Mouse (Mus musculus): ENCODE results near the gene Aunip.

The Aunip gene

DNA sequence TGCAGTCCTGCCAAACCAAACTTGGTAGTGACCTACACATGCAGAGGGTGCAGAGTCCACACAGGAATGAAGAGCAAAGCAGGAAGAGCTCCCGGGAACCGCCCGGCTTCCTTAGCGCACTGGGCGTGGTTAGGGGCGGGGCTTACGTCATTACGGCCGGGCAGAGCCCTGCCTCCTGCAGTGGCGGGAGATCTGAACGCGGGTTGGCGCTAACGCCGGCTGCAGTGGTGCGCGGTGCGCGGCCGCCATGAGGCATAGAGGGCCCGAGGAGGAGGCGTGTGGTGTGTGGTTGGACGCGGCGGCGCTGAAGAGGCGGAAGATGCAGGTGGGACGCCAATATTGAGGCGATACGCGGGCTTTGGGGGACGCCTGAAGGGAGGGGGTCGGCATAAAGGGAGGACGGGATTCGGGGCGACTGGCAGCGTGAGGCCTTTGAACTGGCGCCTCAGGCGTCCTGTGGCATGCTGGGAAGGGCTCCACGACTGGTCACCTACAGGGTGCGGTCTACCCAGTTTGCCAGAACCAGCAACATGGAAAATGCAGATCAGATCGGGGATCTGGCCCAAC, at the start of gene Aunip:
Aunip (plus strand) TSS at position 155 of the 567 bp plus-strand sequence.
- peak; percentile 79 for DNase-seq (ENCODE audit: low spot score)

DNA sequence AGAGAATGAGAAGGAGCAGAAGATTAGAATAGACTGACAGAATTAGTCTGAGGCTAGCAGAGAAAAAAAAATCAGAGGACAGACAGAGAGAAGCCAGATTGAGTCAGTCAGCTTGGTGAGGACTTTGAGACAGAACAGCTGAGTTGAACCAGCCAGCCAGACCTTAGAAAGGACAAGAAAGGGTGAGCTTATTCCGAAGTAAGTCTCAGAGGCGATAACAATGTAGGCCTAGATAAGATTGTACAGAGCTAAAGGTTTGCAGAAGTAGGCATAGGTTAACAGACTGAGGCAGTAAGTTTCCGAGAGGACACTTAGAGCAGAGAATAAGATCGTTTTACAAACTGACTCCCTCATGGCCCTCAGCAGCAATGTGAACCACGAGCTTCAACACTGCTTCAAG, 49.5 kb upstream of the Aunip start:
- DNase-seq (ENCODE audit: low spot score) = no peak

DNA sequence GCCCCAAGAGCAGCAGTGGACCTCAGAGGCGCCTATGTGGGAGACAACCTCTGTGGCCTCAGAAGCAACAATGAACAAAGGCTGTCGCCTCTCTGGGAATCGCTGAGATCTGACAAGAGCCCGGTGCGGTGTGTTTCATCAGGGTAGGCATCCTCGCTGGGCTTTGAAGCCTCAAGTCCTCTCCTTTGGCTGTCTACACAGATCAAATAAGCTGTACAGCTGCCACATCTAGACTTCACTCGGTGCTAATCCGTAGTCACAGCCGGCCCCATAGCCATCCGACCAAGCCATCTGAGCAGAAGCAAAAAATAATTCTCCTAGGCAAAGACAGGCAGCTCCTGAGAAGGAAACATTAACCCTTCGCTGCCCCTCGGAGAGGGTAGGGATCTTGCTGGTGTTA, 45.0 kb upstream of the Aunip start:
- no peak for DNase-seq (ENCODE audit: low spot score)

DNA sequence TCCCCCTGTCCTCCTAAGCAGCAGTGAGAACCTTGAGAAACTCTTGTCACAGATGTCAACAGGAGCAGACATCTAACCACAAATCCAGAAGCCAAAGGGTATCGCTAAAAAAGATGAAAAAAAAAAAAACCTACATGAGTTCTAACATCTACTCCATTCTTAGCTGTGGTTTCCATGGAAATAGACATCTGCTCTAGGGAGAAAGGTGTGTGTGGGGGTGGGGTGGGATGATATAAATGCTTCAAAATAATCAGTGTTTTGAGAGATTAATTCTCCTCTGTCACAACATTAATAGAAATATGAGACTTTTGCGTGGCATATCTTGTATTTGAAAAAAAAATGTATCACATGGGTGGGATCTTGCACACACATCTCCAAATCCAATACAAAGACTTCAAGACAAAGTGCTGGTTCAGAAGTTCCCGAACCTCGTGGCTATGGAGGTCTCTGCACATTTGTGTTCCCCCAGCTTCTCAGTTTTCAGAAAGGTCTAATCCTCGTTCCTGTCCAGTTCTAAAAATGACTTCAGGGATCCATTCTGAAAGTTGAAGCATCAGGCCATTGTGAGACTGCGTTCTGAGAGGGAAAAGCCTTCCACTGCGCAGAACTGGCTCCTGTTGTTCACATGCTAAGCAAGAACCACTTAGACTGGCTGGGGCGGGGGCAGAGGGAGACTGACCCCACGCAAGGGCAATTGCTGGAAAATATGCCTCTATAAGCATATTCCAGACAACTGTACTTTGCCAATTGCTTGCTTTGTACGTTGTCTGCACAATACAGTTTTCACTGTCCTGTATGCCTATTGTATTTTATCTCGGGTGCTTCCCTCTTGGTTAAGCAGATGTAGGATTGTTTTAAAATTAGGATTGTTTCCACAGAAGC, 44.2 kb upstream of the Aunip start:
- DNase-seq (ENCODE audit: low spot score) = no peak

DNA sequence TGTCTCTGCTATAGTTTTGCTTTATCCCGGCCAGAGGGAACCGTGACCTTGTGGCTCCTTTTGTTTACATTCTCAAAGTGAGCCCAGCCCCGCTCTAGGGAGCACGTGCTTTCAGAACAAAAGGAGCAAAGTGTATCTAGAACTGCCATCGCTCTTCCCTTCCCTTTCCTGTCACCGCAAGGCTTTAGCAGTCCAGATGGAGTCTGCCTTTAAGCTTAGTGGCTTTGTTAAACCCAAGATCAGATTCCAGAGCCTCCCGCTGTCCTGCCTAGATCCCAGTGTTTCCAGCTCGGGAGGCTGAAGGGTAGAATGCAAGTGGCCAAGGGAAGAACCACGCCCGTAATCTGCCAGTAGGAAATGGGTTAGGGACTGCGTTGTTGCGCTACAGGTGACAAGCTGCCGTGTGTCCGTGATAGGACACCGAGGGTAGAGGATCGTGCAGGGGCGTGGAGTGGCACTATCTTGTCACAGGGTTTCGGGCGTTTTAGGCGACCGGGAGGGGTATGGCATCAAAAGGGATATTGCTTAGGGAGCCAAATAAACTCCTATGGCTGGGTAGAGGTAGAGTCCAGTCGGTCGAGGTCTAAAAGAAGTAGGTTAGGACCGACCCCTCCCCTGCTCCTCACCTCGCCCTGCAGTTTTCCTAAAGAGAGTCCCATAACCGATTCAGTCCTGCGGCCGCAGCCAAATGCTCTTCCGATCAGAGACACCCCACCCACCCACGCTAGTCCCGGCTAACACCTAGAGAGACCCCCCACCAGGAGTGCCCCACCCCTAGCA, 43.2 kb upstream of the Aunip start:
- DNase-seq (ENCODE audit: low spot score) = peak; percentile 48

DNA sequence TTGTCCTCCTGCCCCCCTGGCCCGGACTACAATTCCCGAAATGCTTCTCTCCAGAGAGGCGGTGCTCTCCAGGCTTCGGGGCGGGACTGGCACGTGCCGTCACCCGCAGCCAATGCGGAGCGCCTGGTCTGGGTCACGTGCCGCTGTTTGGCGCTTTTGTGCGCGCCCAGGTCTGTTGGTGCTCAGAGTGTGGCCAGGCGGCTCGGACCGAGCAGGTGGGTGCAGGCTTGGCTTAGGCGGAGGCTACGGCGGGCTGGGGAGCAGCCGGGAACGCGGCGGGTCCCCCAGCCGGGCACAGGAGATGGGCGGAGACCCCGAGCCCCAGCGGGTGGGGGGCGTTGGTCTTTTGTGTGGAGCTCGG, 42.6 kb upstream of the Aunip start, which contains the start of gene Stmn1:
Stmn1 (plus strand) TSS at position 106 of the 361 bp plus-strand sequence.
- peak; percentile 94 for DNase-seq (ENCODE audit: low spot score)

DNA sequence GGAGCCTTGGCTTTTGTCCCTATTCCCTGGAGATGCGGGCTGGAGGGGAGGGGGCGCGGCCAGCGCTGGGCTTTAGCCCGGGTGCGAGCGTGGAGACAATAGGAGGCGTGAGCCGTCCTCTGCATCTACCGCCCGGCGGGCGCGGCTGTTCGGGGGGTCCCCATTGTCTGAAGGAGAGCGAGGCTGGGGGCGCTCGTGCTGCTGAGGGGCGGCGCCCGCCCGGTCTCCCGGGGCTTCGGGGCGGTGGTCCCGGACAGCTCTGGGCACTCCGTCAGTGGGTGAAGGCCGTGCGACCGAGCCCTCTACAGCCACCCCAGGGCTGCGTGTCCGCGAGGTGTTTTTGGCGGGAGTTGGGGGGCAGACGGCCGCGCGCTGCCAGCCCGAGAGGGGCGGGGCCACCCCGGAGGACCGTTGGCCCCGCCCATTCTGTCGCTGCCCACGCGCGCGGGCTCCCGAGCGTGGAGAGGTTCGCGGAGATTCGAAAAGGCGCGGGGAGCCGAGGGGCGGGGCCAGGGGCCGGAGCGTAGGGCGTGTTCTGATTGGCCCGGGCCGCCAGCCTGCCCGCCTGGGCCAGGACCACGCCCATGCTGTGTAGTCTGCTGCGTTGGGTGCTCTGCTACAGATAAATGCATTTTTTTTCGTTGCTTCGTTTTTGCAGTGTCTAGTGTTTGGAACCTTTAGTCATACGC, 42.1 kb upstream of the Aunip start:
- peak; percentile 89 for DNase-seq (ENCODE audit: low spot score)

DNA sequence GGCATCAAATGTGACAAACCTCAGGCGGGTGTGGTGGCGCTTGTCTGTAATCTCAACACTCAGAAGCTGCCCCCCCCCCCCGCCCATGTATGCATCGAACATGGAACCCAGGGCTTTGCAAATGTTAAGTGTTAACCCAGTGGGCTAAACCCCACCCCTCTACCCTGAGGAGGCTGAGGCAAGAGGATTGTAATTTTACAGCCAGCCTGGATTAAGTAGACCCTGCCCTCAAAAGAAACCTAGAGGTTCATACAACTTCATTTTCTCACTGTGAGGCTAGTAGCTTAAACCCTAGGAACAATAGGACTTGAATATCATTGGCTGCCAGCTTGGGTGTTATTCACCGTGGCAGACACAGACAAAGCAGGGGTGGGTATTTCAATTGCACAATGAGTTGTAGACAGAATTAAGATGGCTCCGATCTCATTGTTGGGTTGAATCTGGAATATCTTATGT, 41.4 kb upstream of the Aunip start:
- no peak for DNase-seq (ENCODE audit: low spot score)

DNA sequence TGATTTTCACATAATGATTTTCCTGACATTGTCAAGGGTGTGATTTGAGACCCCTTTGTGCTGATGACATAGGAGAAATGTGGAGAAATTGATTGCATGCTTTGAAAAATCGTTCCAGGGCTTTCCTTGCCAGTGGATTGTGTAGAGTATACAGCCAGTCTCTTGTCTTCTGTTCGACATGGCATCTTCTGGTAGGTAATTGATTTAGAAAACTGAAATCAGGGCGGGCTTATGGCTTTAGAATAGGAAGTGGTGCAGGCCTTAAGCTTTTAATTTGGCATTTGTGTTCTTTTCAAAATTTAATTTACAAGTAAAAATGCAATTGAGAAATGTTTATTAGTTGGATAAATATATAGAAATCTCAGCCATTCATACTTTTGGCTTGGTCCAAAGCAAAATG, 40.8 kb upstream of the Aunip start:
- DNase-seq (ENCODE audit: low spot score) = no peak

DNA sequence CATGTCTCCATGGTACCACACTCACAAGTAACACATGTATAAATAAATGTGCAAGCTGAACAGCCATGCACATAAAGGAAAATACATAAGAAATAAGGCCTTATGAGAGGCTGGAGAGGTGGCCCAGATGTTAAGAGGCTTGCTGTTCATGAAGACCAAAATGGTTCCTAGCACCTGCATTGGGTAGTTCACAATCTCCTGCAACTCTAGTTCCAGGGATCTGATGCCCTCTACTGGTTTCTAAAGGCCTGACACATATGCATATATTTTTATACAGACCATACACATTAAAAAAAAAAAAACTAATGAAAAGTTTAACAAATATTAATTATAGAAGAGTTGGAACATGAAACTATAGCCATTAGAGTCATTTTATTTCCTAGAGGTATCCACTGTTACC, 39.3 kb upstream of the Aunip start:
- no peak for DNase-seq (ENCODE audit: low spot score)

DNA sequence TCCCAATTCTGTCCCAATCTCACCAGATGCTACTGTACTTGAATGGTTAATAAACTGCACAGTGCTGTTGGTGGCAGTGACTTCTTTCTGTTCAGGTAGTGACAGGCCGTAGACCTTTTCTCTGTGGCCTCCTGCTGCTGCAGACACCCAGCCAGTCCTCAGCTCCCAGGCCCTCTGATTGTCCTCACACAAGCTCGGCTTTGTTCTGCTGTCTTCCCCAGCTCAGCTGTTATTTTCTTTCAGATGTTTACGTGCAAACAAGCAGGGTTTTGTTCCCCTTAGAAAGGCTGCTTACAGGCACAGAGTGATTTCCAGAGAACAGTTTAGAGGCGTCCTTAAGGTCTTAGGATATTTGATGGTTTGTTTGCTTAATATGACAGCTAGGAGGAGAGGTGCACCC, 37.0 kb upstream of the Aunip start:
- DNase-seq (ENCODE audit: low spot score) = no peak

DNA sequence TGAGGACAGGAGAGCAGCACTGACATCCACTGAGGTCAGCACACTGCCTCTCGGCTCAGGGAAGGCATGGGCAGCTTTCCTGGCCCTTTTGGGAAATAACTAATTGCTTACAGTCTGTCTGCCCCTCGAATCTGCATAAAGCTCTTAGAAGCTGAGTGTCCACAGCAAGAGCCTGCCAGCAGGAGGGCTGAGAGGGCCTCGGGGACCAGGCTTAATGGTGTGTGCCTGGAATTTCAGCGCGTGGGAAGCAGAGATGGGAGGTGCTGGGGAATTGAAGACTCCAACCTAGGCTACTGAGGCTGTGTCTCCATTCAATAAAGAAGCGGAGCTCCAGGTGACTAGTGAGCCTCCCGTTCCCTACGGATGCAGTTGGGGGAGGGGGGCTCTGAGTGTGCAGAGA, 36.6 kb upstream of the Aunip start:
- no peak for DNase-seq (ENCODE audit: low spot score)

DNA sequence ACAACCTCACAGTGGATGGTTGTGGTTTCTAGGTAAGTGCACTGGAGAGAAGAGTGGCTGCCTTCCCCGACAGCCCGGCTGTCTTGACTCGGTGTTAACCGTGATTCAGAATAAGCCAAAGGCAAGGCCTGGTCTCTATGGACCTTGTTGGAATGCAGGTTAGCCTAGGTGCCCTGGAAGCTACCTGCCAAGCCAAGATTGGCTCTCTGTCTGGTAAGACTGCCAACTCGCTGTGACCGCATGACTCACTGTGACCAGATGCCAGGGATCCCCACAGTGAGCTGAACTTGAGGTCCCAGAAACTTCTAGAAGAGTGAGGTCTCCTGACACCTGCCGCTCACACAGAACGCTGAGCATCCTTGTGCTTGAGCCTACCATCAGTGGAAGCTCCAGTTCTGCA, 33.9 kb upstream of the Aunip start:
- no peak for DNase-seq (ENCODE audit: low spot score)

DNA sequence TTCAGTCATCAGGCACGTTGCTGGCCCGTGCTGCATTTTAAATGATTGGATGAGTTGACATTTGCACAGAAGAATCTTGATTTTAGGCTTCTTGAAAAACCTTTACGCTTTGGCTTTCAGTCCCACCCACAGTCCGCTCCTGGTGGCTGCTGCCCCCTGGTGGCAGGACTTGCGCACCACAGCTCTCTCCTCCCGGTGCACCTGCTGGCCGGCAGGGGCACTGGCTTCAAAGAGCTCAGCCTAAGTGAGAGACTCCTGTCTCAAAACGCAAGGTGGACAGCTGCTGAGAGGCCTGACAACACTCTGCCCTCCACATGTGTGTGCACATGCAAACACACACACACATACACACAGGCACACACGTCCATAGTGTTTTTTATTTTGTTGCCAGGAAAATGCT, 32.8 kb upstream of the Aunip start:
- DNase-seq (ENCODE audit: low spot score) = peak; percentile 68

DNA sequence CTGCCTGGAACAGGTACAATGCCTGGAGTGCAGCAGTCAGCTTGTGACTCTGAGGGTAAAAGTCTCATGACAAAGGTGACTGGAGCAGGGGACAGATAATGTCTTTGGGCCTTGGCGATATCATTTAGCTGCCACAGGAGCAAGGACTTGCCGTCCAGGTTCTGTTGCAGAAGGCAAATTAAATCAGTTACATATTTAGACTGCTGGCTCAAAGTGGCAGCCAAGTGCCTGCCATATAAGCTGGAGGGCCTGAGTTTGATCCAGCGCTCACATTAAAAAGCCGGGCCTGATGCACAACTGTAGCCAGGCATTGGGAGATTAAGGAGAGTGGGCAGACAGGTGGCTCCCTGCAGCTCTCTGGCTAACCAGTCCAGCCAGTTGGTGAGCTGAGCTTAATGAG, 31.0 kb upstream of the Aunip start:
- no peak for DNase-seq (ENCODE audit: low spot score)

DNA sequence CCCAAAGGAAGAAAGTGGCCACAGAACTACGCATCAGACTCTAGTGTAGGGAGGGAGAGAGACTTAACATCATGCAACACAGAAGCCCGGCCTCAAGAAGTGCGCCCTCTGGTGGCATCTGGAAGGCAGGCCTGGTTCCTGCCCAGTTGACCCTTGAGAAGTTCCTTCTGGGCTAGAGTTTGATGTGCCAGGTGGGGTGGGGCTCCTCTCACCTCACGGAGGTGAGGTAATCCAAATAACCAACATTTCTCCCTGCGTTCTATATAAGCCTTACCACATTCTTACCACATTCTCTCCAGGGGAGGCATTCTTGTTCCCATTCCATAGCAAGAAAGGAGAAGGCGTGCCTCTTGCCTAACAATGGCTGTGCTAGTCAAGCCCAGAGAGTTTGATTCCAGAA, 29.9 kb upstream of the Aunip start:
- DNase-seq (ENCODE audit: low spot score) = no peak

DNA sequence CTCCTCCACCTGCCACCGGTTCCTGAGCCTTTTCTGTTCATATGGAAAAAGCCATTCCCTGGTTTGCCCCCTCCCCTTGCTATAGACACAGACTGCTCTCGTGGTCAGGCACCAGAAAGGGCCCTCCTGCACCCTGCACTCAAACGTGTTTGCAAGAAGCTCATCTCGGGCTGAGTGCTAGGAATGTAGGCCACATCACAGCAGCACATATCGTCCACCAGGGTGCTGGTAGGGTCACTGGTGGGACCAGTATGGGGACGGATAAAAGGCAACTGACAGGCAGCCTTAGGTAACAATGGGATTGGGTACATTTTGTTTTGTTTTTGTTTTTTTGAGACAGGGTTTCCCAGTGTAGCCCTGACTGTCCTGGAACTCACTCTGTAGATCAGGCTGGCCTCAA, 29.5 kb upstream of the Aunip start:
- no peak for DNase-seq (ENCODE audit: low spot score)

DNA sequence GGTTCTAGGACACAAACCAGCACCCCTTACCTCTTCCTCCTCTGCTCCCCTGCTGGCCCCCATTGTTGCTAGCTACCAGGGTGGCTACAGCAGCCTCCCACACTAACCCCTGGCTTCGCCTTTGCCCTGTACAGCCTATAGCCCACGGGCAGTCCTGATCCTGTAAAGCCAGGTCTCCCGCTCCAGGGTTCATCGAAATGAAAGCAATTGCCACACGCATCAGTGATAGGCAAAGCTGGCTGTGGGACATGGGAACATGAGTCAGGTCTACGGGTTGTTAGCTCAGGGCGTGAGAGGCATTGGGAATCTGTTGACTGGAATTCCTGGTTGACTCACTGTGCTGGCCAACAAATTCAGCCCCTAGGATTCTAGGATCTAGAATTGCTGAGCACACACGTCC, 28.4 kb upstream of the Aunip start:
- DNase-seq (ENCODE audit: low spot score) = no peak

DNA sequence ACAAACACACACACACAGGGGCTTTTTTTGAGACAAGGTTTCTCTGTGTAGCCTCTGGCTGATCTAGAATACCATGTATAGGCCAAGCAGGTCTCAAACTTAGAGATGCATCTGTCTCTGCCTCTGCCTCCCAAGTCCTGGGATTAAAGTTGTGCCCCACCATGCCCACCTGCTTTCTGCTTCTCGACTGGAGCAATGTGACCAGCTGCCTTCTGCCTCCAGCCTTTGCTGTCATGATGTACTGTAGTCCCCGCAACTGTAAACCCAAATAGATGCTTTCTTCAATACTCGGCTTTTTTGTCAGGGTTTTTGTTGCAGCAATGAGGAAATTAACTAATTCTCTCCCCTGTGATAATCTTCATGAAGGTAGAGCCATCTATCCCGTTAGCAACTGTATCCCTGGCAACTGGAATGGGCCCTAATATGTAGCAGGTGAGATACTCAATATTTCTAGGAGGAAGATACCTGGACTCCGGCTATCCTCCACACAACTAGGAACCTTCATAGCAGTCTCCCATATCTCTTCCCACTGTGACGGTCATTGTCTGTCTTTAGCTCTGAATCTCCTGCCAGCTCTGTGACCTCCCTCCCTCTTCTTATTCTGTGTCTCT, 27.6 kb upstream of the Aunip start:
- DNase-seq (ENCODE audit: low spot score) = no peak

DNA sequence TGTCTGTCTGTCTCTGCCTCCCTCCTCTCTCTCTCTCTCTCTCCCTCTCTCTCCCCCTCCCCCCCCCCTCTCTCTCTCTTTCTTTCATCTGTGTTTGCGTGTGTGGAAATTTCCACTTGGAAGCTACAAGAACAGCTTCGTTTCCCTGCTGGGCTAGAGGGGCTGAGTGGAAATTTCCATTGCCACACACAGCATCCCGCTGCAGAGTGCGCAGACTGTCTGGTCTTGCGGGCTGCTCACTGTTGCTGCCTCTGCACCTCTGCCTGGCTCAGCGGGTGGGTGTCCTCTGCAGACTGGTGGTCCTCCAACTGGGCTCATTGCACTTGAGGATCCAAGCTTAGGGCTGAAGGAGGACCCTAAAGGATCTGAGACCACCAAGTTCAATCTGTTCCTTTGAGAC, 27.1 kb upstream of the Aunip start:
- no peak for DNase-seq (ENCODE audit: low spot score)

DNA sequence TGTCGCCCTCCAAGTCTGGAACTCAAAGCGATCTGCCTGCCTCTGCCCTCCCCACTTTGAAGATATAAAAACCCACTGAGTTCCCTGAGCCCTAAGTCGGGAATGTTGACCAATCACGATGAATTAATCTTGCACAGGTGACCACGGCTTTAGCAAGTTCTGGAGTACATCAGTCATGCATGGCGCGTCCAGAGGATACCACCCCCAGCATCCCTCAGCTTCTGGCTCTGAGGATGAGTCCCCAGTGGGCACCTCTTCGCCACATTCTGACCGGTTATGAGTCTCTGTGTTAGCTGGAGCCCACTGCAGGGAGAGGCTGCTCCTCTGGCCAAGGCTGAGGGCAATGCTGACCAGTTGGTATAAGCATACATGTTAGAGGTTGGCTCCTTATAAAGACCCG, 26.6 kb upstream of the Aunip start:
- no peak for DNase-seq (ENCODE audit: low spot score)

Measured in ovary, adult 18-20 months (tissue).